Mouse (Mus musculus): Measurements from ENCODE around the gene Exoc3l4.
A peak's percentile ranks its signal among the peaks of the same experiment; 100 is the strongest.

DNA sequence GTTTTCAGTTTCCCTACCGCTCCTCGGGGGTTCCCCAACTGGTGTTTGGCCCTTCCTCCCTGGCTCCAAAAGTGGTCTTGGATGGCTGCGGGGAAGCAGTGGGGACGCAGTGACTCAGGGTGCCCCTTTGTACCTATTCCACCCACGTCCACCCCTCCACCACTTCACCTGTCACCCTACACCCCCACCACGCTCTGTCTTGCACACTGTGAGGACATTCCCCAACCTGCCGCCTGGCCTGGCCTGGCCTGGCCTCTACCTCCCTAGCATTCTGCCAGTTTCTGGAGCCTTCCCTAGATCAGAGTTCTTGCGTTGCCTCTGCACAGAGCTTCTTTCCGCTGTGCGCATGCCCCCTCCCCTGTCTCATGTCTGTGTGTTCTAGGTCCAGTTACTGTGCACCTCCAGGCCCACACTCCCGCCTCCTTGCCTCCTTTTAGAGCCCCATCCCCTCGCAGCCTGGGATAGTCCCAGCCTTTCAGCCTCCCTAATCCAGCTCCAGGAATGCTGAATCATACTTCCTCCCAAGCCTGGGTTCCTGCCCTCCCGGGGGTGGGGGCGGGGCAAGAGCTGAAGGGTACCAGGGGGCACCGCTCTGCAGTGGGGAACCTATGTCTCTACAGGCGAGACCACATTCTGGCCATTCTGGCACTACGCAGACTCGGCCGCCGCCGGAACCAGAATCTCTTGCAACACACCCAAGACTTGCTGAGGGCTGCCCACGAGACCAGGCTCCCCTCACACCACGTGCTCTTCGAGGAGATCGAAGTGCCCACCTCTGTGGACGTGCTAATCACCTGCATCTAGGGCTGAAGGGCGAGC, 13.4 kb downstream of the Exoc3l4 start:
- no peak for TF ChIP-seq CTCF (IDR thresholded peaks at IDR 0.05; ENCODE audit: low read depth, low read length)
- no peak for TF ChIP-seq POLR2A (IDR thresholded peaks at IDR 0.05; ENCODE audit: insufficient read depth, low read length)
- 0 out of 2 replicates have a peak, but pooled peaks have one; percentile 2 for TF ChIP-seq EP300 (IDR thresholded peaks at IDR 0.05; ENCODE audit: insufficient read depth, low read depth, low read length)
